Mouse (Mus musculus): ENCODE measurements around the gene Hmx2. TPM values are rescaled to one million over a fixed set of nuclear protein-coding genes. Genes with fewer than 3 reads are reported as not detected.

The Hmx2 gene
- total and polyA plus RNA-seq, 3 experiments = 2.0 to 3.1 (median 2.9) TPM

DNA sequence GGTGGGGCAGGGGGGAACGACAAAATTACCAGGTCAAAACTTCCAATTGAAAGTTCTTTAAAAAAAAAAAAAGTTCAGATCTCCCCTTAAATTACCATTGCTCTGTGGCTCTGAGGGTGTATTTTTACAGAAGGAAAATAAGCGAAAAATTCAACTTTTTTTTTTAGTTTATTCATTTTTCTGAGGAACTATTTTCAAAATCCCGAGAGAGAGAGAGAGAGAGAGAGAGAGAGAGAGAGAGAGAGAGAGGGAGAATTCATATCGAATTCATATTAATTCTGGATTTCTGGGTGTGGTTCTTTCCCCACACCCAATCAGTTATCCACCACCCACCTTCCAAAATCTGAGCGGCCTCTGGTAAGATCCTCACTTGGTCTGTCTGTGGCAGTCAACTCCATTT is 3.7 kb upstream of the Hmx2 start:
- H3K27ac ChIP-seq (ENCODE audit: insufficient read depth, low read depth) = no peak overlapping the region
- no peak for TF ChIP-seq SIN3A (IDR thresholded peaks at IDR 0.05; ENCODE audit: low read length)
- no peak for TF ChIP-seq ETS1 (conservative IDR thresholded peaks at IDR 0.05; ENCODE audit: low read depth, low read length)
- no peak for TF ChIP-seq TCF12 (IDR thresholded peaks at IDR 0.05; ENCODE audit: low read depth, low read length)
- no peak for TF ChIP-seq MXI1 (IDR thresholded peaks at IDR 0.05; ENCODE audit: low read depth, low read length)
- TF ChIP-seq CHD2 (IDR thresholded peaks at IDR 0.05; ENCODE audit: low read length) = no peak
- no peak for TF ChIP-seq PAX5 (IDR thresholded peaks at IDR 0.05; ENCODE audit: low read length)
- no peak for TF ChIP-seq ELF1 (IDR thresholded peaks at IDR 0.05; ENCODE audit: low read depth, low read length)
- no peak for TF ChIP-seq JUN (IDR thresholded peaks at IDR 0.05; ENCODE audit: insufficient read depth, low read depth, low read length)
- no peak for TF ChIP-seq CHD1 (IDR thresholded peaks at IDR 0.05; ENCODE audit: low read depth, low read length)
- no peak for TF ChIP-seq USF1 (IDR thresholded peaks at IDR 0.05; ENCODE audit: low read depth, low read length)
- TF ChIP-seq RCOR1 (conservative IDR thresholded peaks at IDR 0.05; ENCODE audit: low read depth, low read length) = no peak
- TF ChIP-seq NELFE (IDR thresholded peaks at IDR 0.05; ENCODE audit: low read depth, low read length) = no peak
- TF ChIP-seq ZNF384 (IDR thresholded peaks at IDR 0.05; ENCODE audit: low read depth, low read length) = no peak
- TF ChIP-seq RAD21 (IDR thresholded peaks at IDR 0.05; ENCODE audit: low read depth, low read length) = no peak
- TF ChIP-seq MEF2A (IDR thresholded peaks at IDR 0.05; ENCODE audit: borderline replicate concordance, low read depth, low read length) = no peak
- no peak for TF ChIP-seq JUND (conservative IDR thresholded peaks at IDR 0.05; ENCODE audit: low read depth, low read length)
- TF ChIP-seq POLR2A (IDR thresholded peaks at IDR 0.05; ENCODE audit: low read depth, low read length) = no peak
- no peak for TF ChIP-seq USF2 (conservative IDR thresholded peaks at IDR 0.05; ENCODE audit: low read depth, low read length)
- H3K79me2 ChIP-seq (replicated peaks; ENCODE audit: control insufficient read depth, extremely low read depth, insufficient read depth, poor library complexity, severe bottlenecking) = no peaks in the 10 kb centered on the region
- no peak overlapping the region for H3K4me2 ChIP-seq (ENCODE audit: insufficient read depth, low read depth, poor library complexity, severe bottlenecking)
- DNase-seq (ENCODE audit: extremely low read depth) = no peak
- peaks cover 3% of the 10 kb centered on the region in 2 experiments; a peak in 1 of 4 replicates for H3K4me1 ChIP-seq (ENCODE audit: control insufficient read depth in 1 of 2, insufficient read depth in 2 of 2)
- H3K27me3 ChIP-seq (replicated peaks) = peaks cover 43% of the 10 kb centered on the region
- H3K4me3 ChIP-seq (replicated peaks in 1 of 3; ENCODE audit: low read depth in 2 of 3, low read length in 2 of 3, poor library complexity in 1 of 3) = no peak overlapping the region
- dilution Hi-C loops (cut with MboI; ENCODE audit: extremely low pct_ligation_motif_present, extremely low pct_unique_long_range_greater_than_20kb, low sequenced_read_pairs) = no loop called here
- H3K9me3 ChIP-seq (replicated peaks; ENCODE audit: low read length) = peaks cover 34% of the 10 kb centered on the region
- H3K36me3 ChIP-seq (replicated peaks in 1 of 2; ENCODE audit: control insufficient read depth in 1 of 2, insufficient read depth in 1 of 2, low read length in 1 of 2) = no peaks in the 10 kb centered on the region
- in situ Hi-C loops (cut with MboI; ENCODE audit: low pct_ligation_motif_present, low pct_unique_long_range_greater_than_20kb, low sequenced_read_pairs) = loop anchor here (25.0 kb wide), 1 partner anchor 242 kb away; no protein-coding TSS in a partner anchor
- H3K9ac ChIP-seq (ENCODE audit: insufficient read depth, low read depth) = no peak overlapping the region

DNA sequence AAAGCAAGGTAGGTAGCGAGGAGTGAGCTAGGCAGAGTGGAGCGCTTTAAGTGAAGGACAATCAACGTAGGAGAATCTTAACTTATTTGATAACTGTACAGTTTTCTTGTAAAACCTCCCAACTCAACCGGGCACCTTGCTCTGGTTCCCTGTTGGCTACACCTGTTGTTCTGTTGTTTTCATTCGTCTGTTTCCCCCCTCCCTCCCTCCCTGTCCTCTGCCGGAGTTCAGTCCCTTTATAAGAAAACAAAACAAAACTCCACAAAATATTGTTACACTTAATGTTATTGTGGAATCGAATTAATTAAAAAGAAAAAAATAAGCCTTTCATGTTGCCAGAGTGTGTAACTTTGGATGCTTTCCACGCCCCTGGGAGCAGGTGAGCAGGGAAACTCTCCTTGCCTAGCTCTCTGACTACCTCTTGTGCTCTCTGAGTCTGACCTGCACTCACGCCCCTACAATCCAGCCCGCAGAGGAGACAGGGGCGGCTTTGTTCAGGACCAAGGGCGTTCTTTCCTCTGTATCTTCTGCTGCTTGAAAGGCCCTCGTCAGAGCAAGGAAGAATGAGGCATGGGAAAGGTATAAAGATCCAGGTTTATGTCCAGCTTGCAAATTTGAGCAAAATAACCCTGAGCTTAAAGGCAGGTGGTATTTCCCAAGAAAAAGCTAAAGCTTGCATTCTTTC is 2.7 kb upstream of the Hmx2 start:
- Histone ChIP-seq H3K4me1 (ENCODE audit: control insufficient read depth in 1 of 2, insufficient read depth in 2 of 2) (peaks cover 3% of the 10 kb centered on the region in 2 experiments; a peak in 1 of 4 replicates), H3K36me3 (replicated peaks in 1 of 2; ENCODE audit: control insufficient read depth in 1 of 2, insufficient read depth in 1 of 2, low read length in 1 of 2) (no peaks in the 10 kb centered on the region), H3K9ac (ENCODE audit: insufficient read depth, low read depth) (no peak overlapping the region), H3K79me2 (replicated peaks; ENCODE audit: control insufficient read depth, extremely low read depth, insufficient read depth, poor library complexity, severe bottlenecking) (no peaks in the 10 kb centered on the region), H3K27me3 (replicated peaks) (peaks cover 42% of the 10 kb centered on the region), H3K4me2 (ENCODE audit: insufficient read depth, low read depth, poor library complexity, severe bottlenecking) (no peak overlapping the region; the same call in 1 of the 2 replicates), H3K4me3 (replicated peaks in 1 of 3; ENCODE audit: low read depth in 2 of 3, low read length in 2 of 3, poor library complexity in 1 of 3) (no peak overlapping the region), H3K9me3 (replicated peaks; ENCODE audit: low read length) (peaks cover 34% of the 10 kb centered on the region), H3K27ac (ENCODE audit: insufficient read depth, low read depth) (no peak overlapping the region)
- TF ChIP-seq POLR2A (IDR thresholded peaks at IDR 0.05; ENCODE audit: low read depth, low read length) (no peak), UBTF (IDR thresholded peaks at IDR 0.05; ENCODE audit: low read depth, low read length) (no peak), ZNF384 (IDR thresholded peaks at IDR 0.05; ENCODE audit: low read depth, low read length) (no peak), BHLHE40 (IDR thresholded peaks at IDR 0.05; ENCODE audit: low read depth, low read length) (no peak), ELF1 (IDR thresholded peaks at IDR 0.05; ENCODE audit: low read depth, low read length) (no peak), TBP (conservative IDR thresholded peaks at IDR 0.05; ENCODE audit: low read depth, low read length) (no peak), RAD21 (IDR thresholded peaks at IDR 0.05; ENCODE audit: low read depth, low read length) (no peak), MAFK (IDR thresholded peaks at IDR 0.05; ENCODE audit: insufficient replicate concordance, low read length) (no peak), GABPA (IDR thresholded peaks at IDR 0.05; ENCODE audit: insufficient replicate concordance, low read depth, low read length) (no peak), ZC3H11A (IDR thresholded peaks at IDR 0.05; ENCODE audit: low read depth, low read length) (no peak), IRF4 (IDR thresholded peaks at IDR 0.05; ENCODE audit: low read depth, low read length) (no peak)
- dilution Hi-C loops (cut with MboI; ENCODE audit: extremely low pct_ligation_motif_present, extremely low pct_unique_long_range_greater_than_20kb, low sequenced_read_pairs) = no loop called here
- no peak for DNase-seq (ENCODE audit: extremely low read depth)
- in situ Hi-C loops (cut with MboI; ENCODE audit: low pct_ligation_motif_present, low pct_unique_long_range_greater_than_20kb, low sequenced_read_pairs) = loop anchor here (25.0 kb wide), 1 partner anchor 241 kb away; no protein-coding TSS in a partner anchor
